Mouse (Mus musculus): ENCODE results near the gene Mtf2.

GRCm38 (mm10) chr5:108021346-108021745, 44.1 kb upstream of the Mtf2 start:
- no peak for TF ChIP-seq POLR2A (IDR thresholded peaks at IDR 0.05; ENCODE audit: control insufficient read depth, extremely low read depth, insufficient read depth, low read length, poor library complexity)
- no peak for TF ChIP-seq CTCF (IDR thresholded peaks at IDR 0.05; ENCODE audit: borderline replicate concordance, control insufficient read depth, extremely low read depth, insufficient read depth, low read length, poor library complexity)
